Mouse (Mus musculus) small intestine, adult 2 months (tissue): ENCODE data around the gene Pip4k2a.

Experiments
- CTCF ChIP-seq: fragments of 200-500 bp; IDR thresholded peaks from 2 replicates; pipeline ENCODE4 v1.5.1; 2012; ENCODE audit warnings: low read depth, mild to moderate bottlenecking, control low read depth, inconsistent platforms, low read length, moderate library complexity, mixed read lengths; ENCODE audit not compliant: insufficient replicate concordance, insufficient read length; ENCODE audit errors: extremely low read depth
- POLR2A ChIP-seq: fragments of 200-500 bp; IDR thresholded peaks from 2 replicates; pipeline ENCODE4 v1.6.1; 2012; ENCODE audit warnings: low read depth, mild to moderate bottlenecking, control low read depth, inconsistent platforms, low read length, moderate library complexity

- no peak for TF ChIP-seq POLR2A
- no peak for TF ChIP-seq CTCF
These were observed 133.2 kb downstream of the Pip4k2a start for GRCm38 (mm10) chr2:18864719-18865118.
